Mouse (Mus musculus) bone marrow macrophage, adult 2 months (primary cell): ENCODE measurements around the gene Slc7a14.

Experiments
- CTCF ChIP-seq: IDR thresholded peaks from 2 replicates; pipeline ENCODE4 v1.5.1; 2012; ENCODE audit warnings: low read depth, mild to moderate bottlenecking, low read length, moderate library complexity
- POLR2A ChIP-seq: IDR thresholded peaks from 2 replicates; pipeline ENCODE4 v1.6.1; 2012; ENCODE audit warnings: mild to moderate bottlenecking, low read depth, low read length, borderline replicate concordance

- TF ChIP-seq CTCF (no peak), POLR2A (no peak)
These were observed 143.8 kb downstream of the Slc7a14 start for GRCm38 (mm10) chr3:31166365-31166871.
